Mouse (Mus musculus): ENCODE results near the gene Ntf3. TPM values are rescaled to one million over a fixed set of nuclear protein-coding genes. Genes with fewer than 3 reads are reported as not detected.

The Ntf3 gene
- polyA plus RNA-seq, 1 experiment from 2014 or later: 7.0 TPM

- no peaks in the 10 kb centered on the region for H3K9me3 ChIP-seq
- no peak overlapping the region for H3K27ac ChIP-seq (replicated peaks)
- ATAC-seq (replicated peaks): no peak
- H3K9ac ChIP-seq (replicated peaks): no peak overlapping the region
- no peak overlapping the region for H3K4me3 ChIP-seq
- H3K36me3 ChIP-seq: no peaks in the 10 kb centered on the region
- H3K4me1 ChIP-seq: peaks cover 36% of the 10 kb centered on the region
- WGBS: 16% methylated on average over 3 of the region's 3 CpGs
- H3K4me2 ChIP-seq (replicated peaks): no peak overlapping the region
- H3K27me3 ChIP-seq: peaks cover 46% of the 10 kb centered on the region
Observed at GRCm38 (mm10) chr6:126167731-126168130, 1.0 kb upstream of the Ntf3 start.

- peaks cover 41% of the 10 kb centered on the region for H3K4me1 ChIP-seq
- H3K36me3 ChIP-seq: no peaks in the 10 kb centered on the region
- peaks cover 51% of the 10 kb centered on the region for H3K27me3 ChIP-seq
- WGBS: 5% methylated on average over 6 of the region's 6 CpGs
- no peak overlapping the region for H3K27ac ChIP-seq (replicated peaks)
- H3K4me3 ChIP-seq: peak overlapping the region; percentile 17; the same call in 1 of the 2 replicates
- H3K4me2 ChIP-seq (replicated peaks): peak overlapping the region; percentile 44
- H3K9ac ChIP-seq (replicated peaks): peak overlapping the region; percentile 21; the same call in 1 of the 2 replicates
- no peak for ATAC-seq (replicated peaks)
- no peaks in the 10 kb centered on the region for H3K9me3 ChIP-seq
Observed at GRCm38 (mm10) chr6:126167208-126167590, 489 bp upstream of the Ntf3 start.

- Histone ChIP-seq H3K27ac (replicated peaks) (no peak overlapping the region), H3K4me1 (peaks cover 44% of the 10 kb centered on the region), H3K4me2 (replicated peaks) (no peak overlapping the region), H3K9ac (replicated peaks) (no peak overlapping the region), H3K36me3 (no peaks in the 10 kb centered on the region), H3K4me3 (no peak overlapping the region), H3K27me3 (peaks cover 51% of the 10 kb centered on the region), H3K9me3 (no peaks in the 10 kb centered on the region)
- ATAC-seq (replicated peaks): no peak
- WGBS: 5% methylated on average over 17 of the region's 17 CpGs
Observed at GRCm38 (mm10) chr6:126165591-126166155, 1.0 kb downstream of the Ntf3 start.

- under 1% methylated on average over 27 of the region's 27 CpGs for whole genome bisulfite sequencing
- Histone ChIP-seq H3K27me3 (peaks cover 51% of the 10 kb centered on the region), H3K27ac (replicated peaks) (no peak overlapping the region), H3K9me3 (no peaks in the 10 kb centered on the region), H3K4me2 (replicated peaks) (peak overlapping the region; percentile 60), H3K9ac (replicated peaks) (no peak overlapping the region), H3K4me3 (peak overlapping the region; percentile 38), H3K36me3 (no peaks in the 10 kb centered on the region), H3K4me1 (peaks cover 44% of the 10 kb centered on the region)
- ATAC-seq (replicated peaks): peak; percentile 53
Observed at GRCm38 (mm10) chr6:126164781-126165180, 1.9 kb downstream of the Ntf3 start.

GRCm38 (mm10) chr6:126163861-126164755, 2.6 kb downstream of the Ntf3 start:
- Histone ChIP-seq H3K4me3 (peak overlapping the region; percentile 38), H3K9me3 (no peaks in the 10 kb centered on the region), H3K27me3 (peaks cover 51% of the 10 kb centered on the region), H3K36me3 (no peaks in the 10 kb centered on the region), H3K4me2 (replicated peaks) (peak overlapping the region; percentile 60), H3K4me1 (peaks cover 44% of the 10 kb centered on the region), H3K27ac (replicated peaks) (no peak overlapping the region), H3K9ac (replicated peaks) (no peak overlapping the region; the same call in 1 of the 2 replicates)
- peak; percentile 19; the same call in 1 of the 2 replicates for ATAC-seq (replicated peaks)
- under 1% methylated on average over 40 of the region's 41 CpGs for WGBS

GRCm38 (mm10) chr6:126163181-126163621, 3.5 kb downstream of the Ntf3 start:
- peak; percentile 52 for ATAC-seq (replicated peaks)
- no peaks in the 10 kb centered on the region for H3K36me3 ChIP-seq
- H3K9me3 ChIP-seq: no peaks in the 10 kb centered on the region
- no peak overlapping the region; the same call in 1 of the 2 replicates for H3K9ac ChIP-seq (replicated peaks)
- 0% methylated on average over 25 of the region's 25 CpGs for WGBS
- no peak overlapping the region for H3K27ac ChIP-seq (replicated peaks)
- H3K4me3 ChIP-seq: peak overlapping the region; percentile 38
- H3K4me2 ChIP-seq (replicated peaks): peak overlapping the region; percentile 60
- H3K27me3 ChIP-seq: peaks cover 51% of the 10 kb centered on the region
- H3K4me1 ChIP-seq: peaks cover 44% of the 10 kb centered on the region

- Histone ChIP-seq H3K9ac (replicated peaks) (no peak overlapping the region), H3K27ac (replicated peaks) (no peak overlapping the region), H3K36me3 (no peaks in the 10 kb centered on the region), H3K4me3 (peak overlapping the region; percentile 38), H3K27me3 (peaks cover 47% of the 10 kb centered on the region), H3K4me1 (peaks cover 44% of the 10 kb centered on the region), H3K4me2 (replicated peaks) (peak overlapping the region; percentile 60), H3K9me3 (no peaks in the 10 kb centered on the region)
- ATAC-seq (replicated peaks): 0 out of 2 replicates have a peak, but pooled peaks have one; percentile 18
- WGBS: 7% methylated on average over 10 of the region's 10 CpGs
Observed at GRCm38 (mm10) chr6:126162351-126162758, 4.4 kb downstream of the Ntf3 start.

- H3K4me3 ChIP-seq: peak overlapping the region; percentile 38; the same call in 1 of the 2 replicates
Observed at GRCm38 (mm10) chr6:126161571-126162340, 5.0 kb downstream of the Ntf3 start.

GRCm38 (mm10) chr6:126160067-126160411, 6.7 kb downstream of the Ntf3 start:
- ATAC-seq (replicated peaks): no peak

More at GRCm38 (mm10) chr6:126161571-126162340, 5.0 kb downstream of the Ntf3 start:
- Histone ChIP-seq H3K9ac (replicated peaks) (no peak overlapping the region), H3K9me3 (no peaks in the 10 kb centered on the region), H3K27me3 (peaks cover 41% of the 10 kb centered on the region), H3K4me1 (peaks cover 41% of the 10 kb centered on the region), H3K4me2 (replicated peaks) (peak overlapping the region; percentile 60; the same call in 1 of the 2 replicates), H3K36me3 (no peaks in the 10 kb centered on the region), H3K27ac (replicated peaks) (no peak overlapping the region)
- ATAC-seq (replicated peaks): no peak
- 46% methylated on average over 8 of the region's 8 CpGs for WGBS

GRCm38 (mm10) chr6:126159279-126160066, 7.2 kb downstream of the Ntf3 start:
- H3K36me3 ChIP-seq: no peaks in the 10 kb centered on the region
- H3K4me3 ChIP-seq: no peak overlapping the region
- H3K27ac ChIP-seq (replicated peaks): no peak overlapping the region
- H3K4me1 ChIP-seq: peaks cover 26% of the 10 kb centered on the region
- WGBS: 83% methylated on average over 13 of the region's 13 CpGs
- no peaks in the 10 kb centered on the region for H3K9me3 ChIP-seq
- H3K4me2 ChIP-seq (replicated peaks): no peak overlapping the region
- no peak overlapping the region for H3K9ac ChIP-seq (replicated peaks)
- ATAC-seq (replicated peaks): no peak
- H3K27me3 ChIP-seq: peaks cover 20% of the 10 kb centered on the region

More at GRCm38 (mm10) chr6:126160067-126160411, 6.7 kb downstream of the Ntf3 start:
- no peak overlapping the region for H3K27ac ChIP-seq (replicated peaks)
- H3K4me3 ChIP-seq: no peak overlapping the region
- 63% methylated on average over 5 of the region's 5 CpGs for WGBS
- peaks cover 26% of the 10 kb centered on the region for H3K27me3 ChIP-seq
- H3K9ac ChIP-seq (replicated peaks): no peak overlapping the region
- H3K9me3 ChIP-seq: no peaks in the 10 kb centered on the region
- no peaks in the 10 kb centered on the region for H3K36me3 ChIP-seq
- no peak overlapping the region for H3K4me2 ChIP-seq (replicated peaks)
- peaks cover 31% of the 10 kb centered on the region for H3K4me1 ChIP-seq

- Histone ChIP-seq H3K4me2 (replicated peaks) (no peak overlapping the region), H3K4me3 (no peak overlapping the region), H3K27me3 (no peaks in the 10 kb centered on the region), H3K9me3 (no peaks in the 10 kb centered on the region), H3K9ac (replicated peaks) (no peak overlapping the region), H3K4me1 (no peaks in the 10 kb centered on the region), H3K36me3 (no peaks in the 10 kb centered on the region), H3K27ac (replicated peaks) (no peak overlapping the region)
- no peak for ATAC-seq (replicated peaks)
- 78% methylated on average over 2 of the region's 2 CpGs for WGBS
Observed at GRCm38 (mm10) chr6:126155928-126156327, 10.8 kb downstream of the Ntf3 start.

Measured in forebrain, embryonic 15.5 days (tissue).